Mouse (Mus musculus) small intestine, adult 2 months (tissue): ENCODE measurements at regions not wholly inside any gene's neighbourhood (a gene's known extent, or its start where the extent isn't known, plus 50 kb on each side); places are given as distances from the start of the nearest gene placed in this dataset.

Experiments used
- CTCF ChIP-seq: fragments of 200-500 bp; IDR thresholded peaks from 2 replicates; pipeline ENCODE4 v1.5.1; 2012; ENCODE audit warnings: low read depth, mild to moderate bottlenecking, control low read depth, inconsistent platforms, low read length, moderate library complexity, mixed read lengths; ENCODE audit not compliant: insufficient replicate concordance, insufficient read length; ENCODE audit errors: extremely low read depth
- POLR2A ChIP-seq: fragments of 200-500 bp; IDR thresholded peaks from 2 replicates; pipeline ENCODE4 v1.6.1; 2012; ENCODE audit warnings: low read depth, mild to moderate bottlenecking, control low read depth, inconsistent platforms, low read length, moderate library complexity

DNA sequence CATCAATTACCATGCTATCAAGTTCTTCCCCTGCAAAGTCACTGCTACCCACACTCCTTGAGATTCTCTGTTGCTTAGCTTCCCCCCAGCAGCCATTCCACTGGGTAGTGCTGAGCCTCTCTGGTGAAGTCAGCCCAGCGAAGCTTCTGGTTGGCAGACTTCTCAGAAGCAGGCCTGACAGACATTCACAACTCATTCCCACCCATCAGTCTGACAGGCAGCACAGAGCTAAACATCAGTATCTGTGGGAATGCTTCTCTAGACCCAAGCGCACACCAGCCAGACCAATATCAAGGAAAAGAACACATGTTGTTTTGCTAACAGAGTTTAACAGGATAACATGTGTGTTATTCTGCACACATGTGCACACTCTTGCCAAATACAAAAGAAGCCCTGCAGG is 101.1 kb upstream of the Ccdc122 start:
- no peak for TF ChIP-seq CTCF
- TF ChIP-seq POLR2A, result no peak
